Mouse (Mus musculus) forelimb bud, embryonic 11.5 days (tissue): ENCODE measurements around the gene Itgb7.
"Not testable (repeated sequence)": the region's sequence is repeated elsewhere in the genome, so short reads cannot be mapped to it uniquely, and the experiment has no call there.

Experiments
- DNase-seq: peaks from one replicate; pipeline ENCODE4 v3.0.0-alpha.2; 2012; ENCODE audit warnings: low read depth, low spot score

The Itgb7 gene

DNA sequence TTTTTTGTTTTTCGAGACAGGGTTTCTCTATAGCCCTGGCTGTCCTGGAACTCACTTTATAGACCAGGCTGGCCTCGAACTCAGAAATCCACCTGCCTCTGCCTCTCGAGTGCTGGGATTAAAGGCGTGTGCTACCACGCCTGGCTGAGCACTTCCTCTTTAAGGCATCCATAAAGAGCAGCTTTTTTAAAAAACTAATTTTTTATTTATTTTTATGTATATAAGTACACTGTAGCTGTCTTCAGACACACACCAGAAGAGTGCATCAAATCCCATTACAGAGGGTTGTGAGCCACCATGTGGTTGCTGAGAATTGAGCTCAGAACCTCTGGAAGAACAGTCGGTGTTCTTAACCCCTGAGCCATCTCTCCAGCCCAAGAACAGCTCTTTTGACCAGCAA lies 6.1 kb downstream of the Itgb7 start:
- DNase-seq: not testable (repeated sequence)

DNA sequence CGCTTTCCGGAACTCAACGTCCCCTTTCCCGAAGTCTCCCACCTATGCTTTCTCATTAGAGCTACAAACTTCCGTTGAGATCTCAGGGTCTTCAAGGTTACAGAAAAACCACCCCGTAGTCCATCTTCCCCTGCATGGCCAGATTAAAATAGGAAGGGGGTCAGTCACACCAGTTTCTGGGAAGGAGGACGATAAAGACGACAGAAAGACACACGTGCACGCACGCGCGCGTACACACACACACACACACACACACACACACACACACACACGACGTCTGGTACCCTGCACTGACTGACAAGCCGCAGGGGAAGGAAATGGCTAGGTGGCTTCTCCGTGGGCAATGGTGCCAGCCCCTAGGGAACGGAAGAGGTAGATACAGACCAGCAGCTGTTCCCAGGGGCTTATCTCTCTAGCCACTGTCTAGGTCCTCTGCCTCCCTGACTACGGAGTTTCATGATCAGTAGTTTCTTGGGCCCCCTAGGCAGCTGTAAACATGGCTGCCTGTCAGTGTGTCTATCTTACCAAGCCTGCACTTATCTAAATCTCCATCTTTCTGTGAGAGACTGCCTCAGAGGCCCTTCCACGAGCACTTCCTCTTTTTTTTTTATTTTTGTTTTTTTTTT lies 6.6 kb downstream of the Itgb7 start:
- DNase-seq: no peak

DNA sequence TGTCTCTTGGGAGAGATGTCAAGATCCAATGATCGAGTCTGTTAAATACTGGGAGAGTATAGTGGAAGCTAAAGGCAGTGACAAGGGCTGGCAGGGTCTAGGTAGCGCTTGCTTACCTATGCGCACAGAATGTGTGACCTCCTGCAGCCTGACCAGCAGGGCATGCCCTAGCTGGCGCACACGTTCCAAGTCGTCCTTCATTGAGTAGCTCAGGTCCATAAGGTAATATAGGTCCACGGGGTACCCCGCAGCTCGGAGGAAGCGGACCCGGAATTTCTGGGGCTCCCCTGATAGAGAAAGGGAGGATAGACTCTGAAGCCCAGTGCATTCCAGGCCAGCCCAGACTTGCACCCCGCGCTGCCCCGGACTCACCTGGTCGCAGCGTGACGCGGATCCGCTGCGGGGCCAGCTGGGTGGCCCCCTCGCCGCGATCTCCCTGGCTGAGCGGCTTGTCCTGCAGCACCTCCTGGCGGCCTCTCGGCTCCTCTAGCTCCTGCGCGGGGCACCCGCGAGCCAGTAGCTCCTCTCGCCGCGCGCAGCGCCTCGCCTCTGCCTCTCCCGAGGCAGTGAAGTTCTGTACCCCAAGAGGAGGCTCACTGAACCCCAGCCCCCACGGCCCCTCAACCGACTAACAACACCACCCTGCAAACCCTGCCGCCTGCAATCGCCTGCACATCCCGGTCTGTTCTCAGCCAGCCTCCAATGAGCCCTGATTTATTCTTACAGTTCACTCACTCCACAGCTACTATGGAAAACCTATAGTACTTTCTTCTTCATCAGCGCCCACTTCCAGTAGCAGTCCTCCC lies 7.4 kb downstream of the Itgb7 start:
- peak; percentile 70 for DNase-seq

DNA sequence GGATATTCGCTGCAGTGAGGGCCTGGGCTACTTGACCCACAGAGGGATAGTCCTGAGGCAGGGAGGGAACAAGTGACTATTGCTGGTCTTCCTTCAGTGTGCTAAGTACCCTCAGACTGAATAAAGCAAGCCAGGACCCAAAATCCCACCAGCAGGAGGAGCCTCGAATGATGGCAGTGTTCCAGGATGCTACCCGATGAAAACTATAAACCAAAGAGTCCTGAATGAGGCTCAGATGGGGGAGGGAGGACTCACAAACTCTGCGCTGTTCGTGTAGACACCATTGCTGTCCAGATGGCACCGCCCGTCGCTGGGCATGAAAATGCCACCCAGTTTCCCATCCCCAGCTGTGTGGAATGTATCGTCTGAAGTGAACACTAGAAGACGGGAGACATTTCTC lies 9.4 kb downstream of the Itgb7 start:
- no peak for DNase-seq

DNA sequence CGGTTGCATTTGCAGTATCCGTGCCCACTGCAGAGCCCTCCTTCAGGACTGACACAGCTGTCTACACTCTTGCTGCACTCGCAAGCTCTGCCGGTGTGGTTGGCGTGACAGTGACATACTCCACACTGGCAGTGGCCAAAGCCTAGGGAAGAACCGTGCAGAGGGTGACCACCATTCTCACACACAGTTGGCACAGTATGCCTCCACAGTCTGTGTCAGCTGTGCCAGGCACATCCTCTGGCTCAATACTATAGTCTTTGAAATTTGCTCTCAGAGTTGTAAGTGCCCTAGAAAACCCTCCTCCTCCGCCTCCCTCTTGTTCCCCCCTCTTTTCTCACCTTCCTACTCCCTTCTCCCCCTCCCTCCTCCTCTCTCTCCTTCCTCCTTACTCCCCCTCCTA lies 14.4 kb downstream of the Itgb7 start:
- DNase-seq: no peak

DNA sequence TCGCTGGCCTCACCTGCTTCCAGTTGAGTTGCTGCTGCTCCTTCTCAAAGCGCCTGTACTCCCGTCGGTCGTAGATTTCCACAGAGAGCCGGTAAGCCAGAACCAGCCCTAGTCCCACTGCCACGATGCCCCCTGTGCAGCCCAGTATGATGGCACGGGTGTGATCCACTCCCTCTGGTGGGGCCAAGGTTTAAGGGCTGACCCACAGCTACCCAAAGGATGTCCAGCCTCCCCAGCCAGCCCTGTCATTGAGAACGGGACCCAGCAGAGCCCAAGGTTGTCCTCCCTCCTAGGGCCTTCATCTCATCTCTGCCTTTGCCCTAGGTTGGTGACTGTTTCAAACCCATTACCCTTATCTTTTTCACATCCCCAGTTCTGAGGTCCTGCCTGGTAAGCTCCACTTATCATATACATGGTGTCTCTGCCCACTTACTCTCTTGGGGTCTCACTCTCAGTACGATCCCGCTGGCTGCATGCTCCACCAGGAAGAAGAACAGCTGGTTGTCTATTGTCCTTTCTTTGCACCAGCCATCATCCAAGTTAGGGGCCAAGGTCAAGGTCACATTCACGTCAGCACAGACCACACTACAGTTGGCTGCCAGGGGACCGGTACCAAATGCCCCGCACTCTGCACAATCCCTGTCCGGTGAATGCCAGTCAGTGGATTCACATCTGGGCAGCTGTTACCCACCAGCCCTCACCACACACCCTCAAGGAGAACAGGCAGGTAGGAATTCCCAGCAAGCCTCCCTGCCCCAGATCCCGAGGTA lies 15.1 kb downstream of the Itgb7 start:
- no peak for DNase-seq

DNA sequence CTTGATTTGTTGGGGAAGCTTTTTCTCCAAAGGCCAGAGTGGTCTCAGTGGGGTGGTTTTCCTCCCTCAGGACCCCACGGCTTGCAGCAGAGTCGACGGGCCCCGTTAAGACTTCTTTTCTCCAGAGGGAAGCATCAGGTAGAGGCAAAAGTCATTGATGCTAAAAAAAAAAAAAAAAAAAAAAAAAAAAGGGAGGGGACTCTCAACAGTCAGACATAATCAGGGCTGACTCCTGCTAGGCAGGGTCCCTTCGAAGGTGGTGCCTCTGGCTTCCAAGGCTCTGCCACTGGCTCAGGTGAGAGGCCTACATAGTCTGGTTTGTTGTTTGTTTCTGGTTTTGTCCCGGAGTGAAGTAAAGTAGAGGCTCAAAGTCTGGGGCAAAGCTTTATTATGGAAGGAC lies 16.1 kb downstream of the Itgb7 start:
- no peak for DNase-seq

DNA sequence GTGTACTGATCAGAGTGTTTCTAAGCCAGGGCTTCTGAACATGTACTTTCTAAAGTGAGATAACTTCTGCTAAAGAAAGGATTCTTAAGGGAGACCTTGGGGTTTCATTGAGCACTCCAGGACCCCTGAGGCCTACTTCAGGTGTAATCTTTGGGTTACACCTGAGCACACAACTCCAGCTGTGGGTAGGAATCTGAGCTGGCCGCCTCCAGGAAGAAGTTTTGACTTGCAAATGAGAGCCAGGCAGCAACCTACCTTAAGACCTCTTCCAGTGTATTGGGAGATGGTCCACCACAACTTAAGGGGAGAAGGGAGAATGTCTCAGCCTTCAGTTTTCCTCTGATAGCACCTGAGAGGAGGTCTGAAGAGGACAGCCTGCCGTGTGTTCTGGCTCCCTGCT lies 17.6 kb downstream of the Itgb7 start:
- no peak for DNase-seq

DNA sequence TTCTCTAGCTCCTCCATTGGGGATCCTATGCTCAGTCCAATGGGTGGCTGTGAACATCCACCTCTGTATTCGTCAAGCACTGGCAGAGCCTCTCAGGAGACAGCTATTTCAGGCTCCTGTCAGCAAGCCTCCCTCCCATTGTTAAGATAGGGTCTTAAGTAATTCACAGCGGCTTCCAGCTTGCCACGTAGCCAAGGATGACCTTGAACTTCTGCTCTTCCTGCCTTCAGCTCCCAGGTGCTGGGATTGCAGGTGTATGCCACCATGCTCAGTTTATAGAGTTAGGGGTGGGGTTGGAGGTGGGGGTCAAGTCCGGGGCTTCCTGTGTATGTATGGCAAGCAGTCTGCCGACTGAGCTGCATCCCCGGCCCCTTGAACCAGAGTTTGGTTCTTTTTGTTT lies 19.8 kb downstream of the Itgb7 start:
- no peak for DNase-seq

DNA sequence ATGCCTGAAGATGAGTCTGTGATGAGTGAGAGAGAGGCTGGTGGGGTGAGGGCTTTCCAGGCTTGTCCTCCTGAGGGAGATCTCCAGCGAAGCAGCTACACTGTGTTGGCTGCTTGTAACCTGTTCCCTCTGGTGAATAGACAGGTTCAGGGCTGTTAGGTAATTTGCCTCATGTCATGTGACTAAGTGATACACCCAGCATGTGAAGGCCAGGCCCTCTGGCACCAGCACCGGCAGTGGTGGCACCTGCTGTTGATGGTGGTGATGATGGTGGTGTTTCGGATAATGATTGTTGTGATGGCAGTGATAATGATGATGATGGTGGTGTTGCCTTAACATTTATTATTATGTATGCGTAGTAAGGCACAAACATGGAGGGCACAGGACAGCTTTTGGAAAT lies 20.9 kb downstream of the Itgb7 start:
- DNase-seq: no peak

DNA sequence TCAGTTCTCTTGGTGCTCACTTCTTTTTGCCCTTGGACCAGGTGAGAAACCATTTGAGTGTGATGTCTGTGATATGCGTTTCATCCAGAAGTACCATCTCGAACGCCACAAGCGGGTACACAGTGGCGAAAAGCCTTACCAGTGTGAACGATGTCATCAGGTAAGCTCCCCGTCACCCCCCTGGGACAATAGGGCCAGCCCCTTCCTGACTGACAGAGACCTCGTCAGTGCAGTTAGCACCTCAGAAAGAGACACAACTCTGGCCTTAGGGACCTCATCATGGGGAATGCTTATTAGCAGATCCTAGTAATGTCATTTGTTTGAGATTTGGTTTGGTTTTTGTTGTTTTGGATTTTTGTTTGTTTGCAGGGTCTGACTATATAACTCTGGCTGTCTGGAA lies 22.6 kb downstream of the Itgb7 start:
- DNase-seq: no peak

DNA sequence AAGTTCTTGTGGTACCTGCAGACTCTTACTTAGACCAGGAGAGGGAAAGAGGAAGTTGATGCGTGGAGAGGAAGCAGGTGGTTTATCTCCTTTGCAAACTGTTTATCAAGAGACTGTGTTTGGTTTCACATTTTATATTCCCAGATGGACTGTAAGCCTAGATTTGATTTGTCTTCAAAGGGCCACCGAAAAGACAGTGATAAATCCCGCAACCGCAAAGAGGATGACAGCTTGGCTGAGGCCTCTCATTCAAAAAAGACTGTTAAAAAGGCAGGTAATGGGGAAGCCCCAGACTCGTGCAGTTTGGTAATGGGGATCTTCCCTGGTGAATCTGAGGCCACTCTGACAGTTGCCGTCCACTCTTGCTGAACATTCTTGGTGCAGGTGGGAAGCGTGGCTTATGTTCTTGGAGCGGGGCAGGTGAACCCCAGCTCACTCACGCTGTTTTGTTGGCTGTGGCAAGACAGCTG lies 23.6 kb downstream of the Itgb7 start:
- no peak for DNase-seq

DNA sequence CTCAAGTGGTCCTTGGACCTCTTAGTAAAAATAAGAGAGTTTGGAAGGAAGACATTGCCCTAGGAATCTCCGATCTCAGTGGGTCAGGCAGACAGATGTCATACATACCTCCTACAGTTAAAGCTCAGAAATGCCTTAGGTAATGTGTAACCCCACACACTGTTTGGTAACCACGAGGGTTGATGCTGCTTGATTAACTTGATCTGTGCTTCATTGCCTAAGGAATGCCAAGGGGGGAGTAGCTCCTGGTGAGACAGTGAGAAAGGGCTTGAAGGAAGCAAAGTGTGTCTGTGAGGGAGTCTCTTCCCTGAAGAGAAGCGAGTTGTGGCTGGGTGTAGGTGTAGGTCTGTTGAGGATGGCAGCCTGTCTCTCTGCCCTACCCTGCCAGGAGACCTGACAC lies 24.4 kb downstream of the Itgb7 start:
- DNase-seq: no peak

DNA sequence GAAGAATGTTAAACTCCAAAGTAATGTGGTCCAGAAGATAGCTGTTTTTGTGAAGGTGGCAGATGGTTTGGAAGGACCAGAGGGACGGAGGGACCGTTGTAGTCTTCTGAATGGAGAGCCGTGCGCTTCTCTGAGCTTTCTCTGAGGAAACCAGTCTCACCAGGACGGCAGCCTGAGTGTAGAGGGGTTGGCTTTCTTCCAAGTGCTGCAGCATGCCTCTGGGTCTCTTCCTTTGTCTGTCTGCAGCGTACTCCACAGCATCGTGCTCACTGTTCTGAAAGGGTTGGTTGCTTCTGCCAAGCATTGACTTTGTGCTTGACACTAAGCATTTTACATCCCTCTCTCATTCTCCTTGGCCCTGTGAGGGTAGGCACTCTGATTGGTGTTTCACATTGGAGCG lies 26.0 kb downstream of the Itgb7 start:
- no peak for DNase-seq

DNA sequence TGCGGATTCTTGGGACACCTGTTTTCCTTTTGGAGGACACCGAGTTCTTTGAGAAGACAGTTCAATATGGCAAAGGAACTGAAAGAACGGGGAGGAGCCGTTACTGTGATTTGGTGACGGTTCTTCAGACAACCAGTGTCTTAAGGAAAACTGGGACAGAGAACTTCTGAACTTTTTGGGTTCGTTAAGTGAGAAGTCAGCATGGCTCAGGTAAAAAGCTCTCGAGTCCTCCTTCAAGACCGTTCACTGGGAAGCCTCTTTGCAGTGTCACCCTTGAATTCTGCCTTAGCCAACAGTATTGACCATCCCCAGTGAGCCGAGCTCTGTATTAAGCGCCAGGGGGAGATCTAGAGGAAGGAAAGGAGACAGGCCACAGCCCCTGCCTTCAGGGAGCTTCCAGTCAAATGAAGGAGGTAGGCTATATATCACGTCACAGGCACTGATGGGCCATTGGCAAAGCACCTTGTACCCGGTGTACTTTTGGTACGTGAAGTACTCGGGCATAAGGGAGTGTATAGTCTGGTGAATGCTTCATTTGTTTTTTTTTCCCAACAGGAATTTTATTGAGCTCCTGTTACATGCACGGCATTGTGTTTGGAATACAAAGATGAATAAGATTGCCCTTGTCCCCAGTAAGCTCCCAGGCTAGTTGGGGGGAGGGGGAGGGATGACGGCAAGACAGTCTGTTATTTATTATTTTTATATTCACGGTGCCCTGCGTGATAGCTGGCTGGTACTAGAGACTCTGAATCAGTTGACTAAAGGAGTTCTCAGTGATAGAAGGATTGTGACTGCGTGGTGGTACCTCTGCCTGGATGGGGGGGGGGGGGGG lies 26.9 kb downstream of the Itgb7 start, which contains the start of gene Csad:
Gene Csad (minus strand): TSS at position 51 of the 832 bp plus-strand sequence.
- DNase-seq: no peak

DNA sequence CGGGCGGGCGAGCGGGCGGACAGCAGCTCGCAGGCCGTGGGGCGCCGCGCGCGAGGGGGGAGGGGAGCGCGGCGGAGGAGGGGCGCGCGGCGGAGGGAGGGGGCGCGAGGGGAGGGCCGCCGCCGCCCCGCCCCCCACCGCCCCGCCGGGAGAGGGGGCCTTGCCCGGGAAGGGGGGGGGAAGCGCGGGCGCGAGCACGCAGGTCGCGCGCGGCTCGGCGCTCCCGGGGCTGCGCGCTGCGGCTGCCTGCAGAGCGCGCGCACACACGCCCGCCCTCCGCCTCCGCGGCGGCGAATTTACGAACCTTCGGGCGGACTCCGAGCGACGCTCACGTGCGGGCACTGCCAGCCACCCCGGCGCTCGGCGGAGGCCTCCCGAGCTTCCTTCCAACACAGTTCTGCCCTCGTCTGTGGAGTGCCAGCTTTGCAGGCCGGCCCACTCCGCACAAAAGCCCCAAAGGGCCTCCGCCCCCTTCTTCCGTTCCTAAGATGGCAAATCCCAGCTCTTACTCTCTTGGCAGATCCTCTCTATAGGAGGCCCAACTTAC lies 27.8 kb downstream of the Itgb7 start:
- DNase-seq: peak; percentile 63

DNA sequence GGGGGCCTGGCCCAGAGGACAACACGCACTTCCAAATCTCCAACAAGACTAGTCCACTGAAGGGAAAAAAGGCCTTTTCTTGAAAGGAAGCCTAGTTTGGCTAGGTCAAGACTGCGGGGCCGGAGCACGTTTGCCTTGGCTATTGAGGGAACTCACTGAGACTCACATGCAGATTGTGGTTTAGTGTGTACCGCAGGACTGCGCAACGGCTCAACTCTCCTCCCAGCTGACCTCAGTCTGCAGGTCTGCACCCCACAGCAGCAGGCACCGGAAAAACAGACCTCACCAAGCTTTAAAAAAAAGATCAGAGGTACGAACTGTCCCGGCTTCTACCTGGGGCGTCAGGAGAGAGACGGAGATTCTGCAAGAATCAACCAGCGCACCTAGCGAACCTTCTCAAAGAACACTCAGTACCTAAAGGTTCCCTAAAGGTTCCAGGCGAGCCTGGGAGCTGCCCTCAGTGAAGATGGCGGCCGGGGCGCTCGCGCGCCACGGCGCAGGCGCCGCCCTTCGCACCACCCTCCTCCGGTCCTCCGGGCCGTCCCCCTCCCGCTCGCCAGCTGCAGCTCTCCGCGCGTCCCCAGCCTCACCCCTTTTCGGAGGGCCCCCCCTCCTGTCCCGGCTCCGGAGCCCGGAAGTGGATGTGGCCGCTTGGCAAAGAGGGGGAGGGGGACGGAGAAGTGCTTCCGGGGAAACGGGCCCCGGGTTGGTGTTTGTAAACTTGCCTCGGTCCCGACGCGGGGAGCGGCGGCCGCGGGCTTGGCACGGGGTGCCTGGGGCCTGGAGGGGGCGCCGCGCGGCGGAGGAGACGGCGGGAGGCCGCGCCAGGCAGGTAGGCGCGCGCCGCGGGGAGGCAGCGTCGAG lies 28.5 kb downstream of the Itgb7 start, which contains the start of gene Zfp740:
Gene Zfp740 (plus strand): TSS at position 279 of the 864 bp plus-strand sequence.
- peak; percentile 96 for DNase-seq

DNA sequence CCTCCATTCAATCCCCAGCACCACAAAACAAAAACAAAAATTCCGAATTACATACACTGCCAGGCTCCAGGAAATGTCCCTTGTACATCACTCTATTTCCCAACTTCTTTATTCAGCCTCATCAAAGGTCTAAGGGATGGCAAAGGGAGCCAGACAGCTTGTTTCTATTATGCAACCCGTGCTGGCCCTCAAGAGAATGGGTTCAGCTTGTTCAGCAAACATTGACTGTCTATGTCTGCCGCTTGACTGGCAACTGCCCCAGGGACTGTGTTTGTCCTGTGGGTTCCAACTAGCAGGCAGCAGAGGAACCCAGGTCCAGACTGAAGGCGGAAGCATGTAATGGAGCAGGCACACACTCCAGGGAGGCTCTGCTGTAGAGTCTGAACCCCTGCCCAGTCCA lies 32.9 kb downstream of the Itgb7 start:
- no peak for DNase-seq

DNA sequence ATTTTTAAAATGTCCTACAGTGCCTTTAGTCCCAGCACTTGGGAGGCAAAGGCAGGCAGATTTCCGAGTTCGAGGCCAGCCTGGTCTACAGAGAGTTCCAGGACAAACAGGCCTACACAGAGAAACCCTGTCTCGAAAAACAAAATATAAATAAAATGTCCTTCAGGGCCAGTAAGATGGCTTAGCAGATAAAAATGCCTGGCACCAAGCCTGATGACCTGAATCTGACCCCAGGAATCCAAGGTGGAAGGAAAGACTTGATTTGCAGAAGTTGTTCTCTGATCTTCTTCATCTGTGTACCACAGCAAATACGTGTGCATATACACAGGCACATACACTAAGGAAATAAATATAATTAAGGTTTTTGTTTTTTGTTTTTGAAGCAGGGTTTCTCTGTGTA lies 36.4 kb downstream of the Itgb7 start:
- no peak for DNase-seq

DNA sequence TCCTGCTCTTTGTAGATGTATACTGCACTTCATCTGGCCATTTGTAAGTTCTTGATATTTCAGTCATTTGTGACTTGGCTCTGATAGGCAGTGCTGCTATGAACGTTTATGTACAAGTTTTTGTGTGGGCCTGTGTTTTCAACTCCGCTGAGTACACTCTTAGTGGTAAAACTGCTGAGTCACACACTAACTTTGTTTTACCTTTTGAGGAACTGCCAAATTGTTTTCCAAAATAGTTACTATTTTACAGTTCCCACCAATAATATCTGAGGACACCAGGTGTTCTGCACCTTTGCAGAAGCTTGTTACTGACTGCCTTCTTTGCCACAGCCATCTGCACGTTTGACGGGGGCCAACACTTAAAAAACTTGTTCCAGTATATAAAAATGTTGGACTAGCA lies 37.3 kb downstream of the Itgb7 start:
- DNase-seq: no peak
